Mouse (Mus musculus) olfactory bulb, adult 2 months (tissue): Measurements from ENCODE around the gene Atp5s. TPM values are rescaled to one million over a fixed set of nuclear protein-coding genes. Genes with fewer than 3 reads are reported as not detected.

ENCODE experiments used
- H3K27ac ChIP-seq: fragments of 200-500 bp; 2 replicates; pipeline ENCODE4 v1.5.1; 2012; ENCODE audit warnings: low read depth, low read length; ENCODE audit not compliant: insufficient read depth
- H3K4me1 ChIP-seq: fragments of 200-500 bp; 2 replicates; pipeline ENCODE4 v1.6.1; 2012; ENCODE audit warnings: low read length; ENCODE audit not compliant: control insufficient read depth, insufficient read depth
- H3K4me3 ChIP-seq: fragments of 200-500 bp; 2 replicates; pipeline ENCODE4 v1.5.1; 2012; ENCODE audit warnings: mild to moderate bottlenecking, low read depth, low read length, moderate library complexity; ENCODE audit not compliant: insufficient read depth
- CTCF ChIP-seq: fragments of 200-500 bp; IDR thresholded peaks from 2 replicates; pipeline ENCODE4 v1.5.1; 2012; ENCODE audit warnings: low read depth, mild to moderate bottlenecking, low read length, moderate library complexity; ENCODE audit not compliant: insufficient read depth
- POLR2A ChIP-seq: fragments of 200-500 bp; IDR thresholded peaks from 2 replicates; pipeline ENCODE4 v1.6.1; 2012; ENCODE audit warnings: mild to moderate bottlenecking, low read depth, low read length, moderate library complexity; ENCODE audit not compliant: insufficient read depth
- WGBS: fragments of 180-500 bp; shearing (Covaris S2); methylation state at CpG from one replicate; pipeline ENCODE4 v1.1.7; 2018; 5-methylcytosine and 5-hydroxymethylcytosine counted together
- polyA plus RNA-seq: library from polyadenylated mRNA; stranded (reverse); fragments of >200 nt; gene quantifications from 2 replicates; pipeline ENCODE4 v1.2.4, GENCODE M21; 2012; ENCODE audit warnings: low replicate concordance; ENCODE audit not compliant: missing spikeins, insufficient read depth, insufficient read length

Gene Atp5s
- not detected in 2 replicates for polyA plus RNA-seq

DNA sequence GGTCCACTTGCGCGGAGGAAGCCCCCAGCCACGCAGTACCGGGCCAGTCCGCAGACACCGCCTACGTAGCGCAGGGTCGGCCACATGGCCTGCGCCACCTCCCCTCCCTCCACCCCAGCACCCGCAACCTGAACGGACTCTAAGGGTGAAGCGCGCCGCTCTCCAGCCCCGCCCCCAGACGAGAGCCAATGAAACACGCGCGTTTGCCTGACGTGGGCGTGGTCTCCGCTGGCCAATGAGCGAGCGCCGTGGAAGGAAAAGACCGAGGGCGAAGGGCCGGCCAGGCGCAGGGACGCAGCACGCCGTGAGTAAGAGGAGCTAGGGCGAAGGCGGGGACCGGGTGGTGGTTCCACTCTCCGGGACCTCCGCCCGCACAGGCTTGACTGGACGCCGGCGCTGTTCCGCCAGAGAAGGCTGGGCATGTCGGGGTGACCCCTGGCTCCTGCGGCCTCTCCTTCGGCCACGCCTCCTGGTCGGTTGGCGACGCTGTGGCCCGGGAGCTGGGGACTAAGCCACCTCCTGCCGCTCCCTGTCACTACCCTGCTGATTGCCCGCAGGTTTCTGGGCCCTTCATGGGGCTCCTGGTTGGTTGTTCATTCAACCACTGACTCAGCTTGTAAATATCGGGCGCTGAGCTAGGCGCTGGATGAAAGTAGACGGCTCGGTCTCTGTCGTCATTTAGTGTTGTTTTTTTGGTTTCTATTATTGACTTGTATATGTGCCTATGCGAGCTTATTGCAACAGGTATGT is at the start of gene Atp5s, which contains the start of gene L2hgdh:
Atp5s (plus strand) TSS at position 240 of the 750 bp plus-strand sequence.
L2hgdh (minus strand) TSS at position 163 of the 750 bp plus-strand sequence.
- H3K27ac ChIP-seq, result 0 out of 2 replicates have a peak within 1 kb of the TSS, but pooled peaks have one; percentile 1

DNA sequence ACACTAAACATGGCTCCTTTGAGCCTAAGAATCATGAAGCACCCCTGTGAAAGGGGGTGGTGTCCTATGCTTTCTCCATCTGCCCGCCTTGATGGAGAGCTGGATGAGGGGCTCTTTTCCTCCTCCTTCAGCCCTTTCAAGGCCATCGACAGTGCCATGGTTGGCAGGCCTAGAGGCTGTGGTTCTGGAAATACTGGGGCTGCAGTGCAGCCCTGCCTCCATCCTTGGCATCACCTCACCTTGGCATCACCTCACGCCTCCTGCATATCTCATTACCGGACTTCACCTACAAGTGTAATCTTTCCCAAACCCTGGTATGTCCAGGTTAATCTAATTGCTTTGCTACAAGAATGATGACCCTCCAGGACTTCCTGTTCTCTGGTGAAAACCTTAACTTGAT is 48.6 kb upstream of the Atp5s start:
- WGBS, result 91% methylated on average over 4 of the region's 4 CpGs

More for the DNA sequence above, at the start of gene Atp5s, which contains the start of gene L2hgdh:
- TF ChIP-seq POLR2A, result peak; percentile 79; the same call in 1 of the 2 replicates
- TF ChIP-seq CTCF, result no peak; the same call in 1 of the 2 replicates
- H3K4me1 ChIP-seq, result peaks cover 6% of the 10 kb centered on the region
- peak within 1 kb of the TSS; percentile 82 for H3K4me3 ChIP-seq
- WGBS, result under 1% methylated on average over 60 of the region's 60 CpGs

DNA sequence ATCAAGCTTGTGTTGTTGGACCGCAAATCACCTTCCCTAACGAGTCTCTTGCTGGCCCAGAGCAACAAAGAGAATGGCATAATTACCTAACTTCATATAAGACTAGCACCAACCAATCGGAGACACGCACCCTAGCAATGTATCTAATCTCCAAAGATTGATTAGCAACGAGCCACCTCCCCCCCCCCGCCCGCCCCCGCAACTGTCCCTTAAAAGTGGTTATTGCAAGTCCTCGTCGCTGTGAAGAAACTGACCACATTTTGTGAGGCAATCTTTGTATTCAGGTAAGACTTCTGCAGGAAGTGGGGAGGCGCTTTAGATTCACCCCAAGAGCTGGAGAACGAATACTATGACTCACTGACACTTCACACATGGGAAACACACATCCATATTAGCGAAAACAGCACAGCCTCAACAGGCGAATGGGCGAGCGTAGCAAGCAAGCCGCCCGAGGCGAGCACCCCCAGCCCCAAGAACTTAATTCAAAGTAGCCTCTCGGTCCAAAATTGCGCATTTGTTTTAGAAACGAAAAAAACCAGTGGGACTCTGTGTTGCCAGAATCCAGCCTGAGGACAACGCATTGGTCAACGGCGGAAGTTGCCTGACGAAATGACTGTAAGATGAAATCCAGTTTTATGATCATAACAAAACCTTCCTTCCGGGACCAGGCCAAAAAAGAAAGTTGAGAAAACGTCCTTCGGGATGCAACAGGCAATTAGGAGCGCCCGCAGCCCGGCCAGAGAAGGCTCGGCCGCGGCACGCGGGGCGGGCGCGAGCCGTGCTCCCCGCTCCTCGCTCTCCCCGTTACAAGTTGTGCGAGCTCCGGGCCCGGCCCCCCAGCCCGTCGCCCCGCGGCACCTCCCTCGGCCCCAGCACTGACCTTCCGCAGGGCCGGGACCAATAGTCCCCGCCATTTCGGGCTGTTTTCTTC is 43.9 kb upstream of the Atp5s start:
- WGBS, result 1% methylated on average over 56 of the region's 56 CpGs
- Histone ChIP-seq H3K4me1 (peaks cover 7% of the 10 kb centered on the region), H3K27ac (peak overlapping the region; percentile 58), H3K4me3 (peak overlapping the region; percentile 85)
- TF ChIP-seq POLR2A (no peak), CTCF (no peak)

More for the DNA sequence above, 48.6 kb upstream of the Atp5s start:
- Histone ChIP-seq H3K4me1 (peaks cover 3% of the 10 kb centered on the region), H3K4me3 (no peak overlapping the region), H3K27ac (no peak overlapping the region)
- TF ChIP-seq POLR2A (no peak), CTCF (no peak)

DNA sequence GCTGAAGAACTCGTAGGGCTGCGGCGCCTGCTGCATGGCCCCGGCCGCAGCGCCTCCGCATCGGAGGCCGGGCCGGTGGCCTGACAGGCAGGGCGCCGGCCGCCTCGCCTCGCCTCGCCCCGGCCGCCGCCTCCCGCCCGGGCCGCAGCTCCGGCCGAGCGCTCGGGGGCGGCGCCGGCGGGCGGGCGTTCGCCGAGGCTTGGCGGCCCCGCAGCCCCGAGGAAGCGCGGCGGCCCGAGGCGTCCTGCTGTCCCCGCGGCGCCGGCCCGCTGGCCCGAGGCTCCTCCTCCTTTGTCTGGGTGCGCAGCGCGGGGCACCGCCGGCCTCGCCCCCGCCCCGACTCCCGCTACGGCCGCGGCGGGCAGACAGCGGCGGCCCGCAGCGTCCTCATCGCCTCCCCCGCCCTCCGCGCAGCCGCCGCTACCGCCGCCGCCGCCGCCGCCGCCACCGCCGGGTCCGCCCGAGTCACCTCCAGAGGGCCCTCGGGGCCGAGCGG is 43.1 kb upstream of the Atp5s start, which contains the start of gene Sos2:
Sos2 (minus strand) TSS at position 287 of the 496 bp plus-strand sequence.
- H3K4me1 ChIP-seq, result peaks cover 7% of the 10 kb centered on the region
- peak within 1 kb of the TSS; percentile 58 for H3K27ac ChIP-seq
- TF ChIP-seq CTCF (no peak), POLR2A (no peak)
- peak within 1 kb of the TSS; percentile 85 for H3K4me3 ChIP-seq
- WGBS, result 9% methylated on average over 80 of the region's 85 CpGs

DNA sequence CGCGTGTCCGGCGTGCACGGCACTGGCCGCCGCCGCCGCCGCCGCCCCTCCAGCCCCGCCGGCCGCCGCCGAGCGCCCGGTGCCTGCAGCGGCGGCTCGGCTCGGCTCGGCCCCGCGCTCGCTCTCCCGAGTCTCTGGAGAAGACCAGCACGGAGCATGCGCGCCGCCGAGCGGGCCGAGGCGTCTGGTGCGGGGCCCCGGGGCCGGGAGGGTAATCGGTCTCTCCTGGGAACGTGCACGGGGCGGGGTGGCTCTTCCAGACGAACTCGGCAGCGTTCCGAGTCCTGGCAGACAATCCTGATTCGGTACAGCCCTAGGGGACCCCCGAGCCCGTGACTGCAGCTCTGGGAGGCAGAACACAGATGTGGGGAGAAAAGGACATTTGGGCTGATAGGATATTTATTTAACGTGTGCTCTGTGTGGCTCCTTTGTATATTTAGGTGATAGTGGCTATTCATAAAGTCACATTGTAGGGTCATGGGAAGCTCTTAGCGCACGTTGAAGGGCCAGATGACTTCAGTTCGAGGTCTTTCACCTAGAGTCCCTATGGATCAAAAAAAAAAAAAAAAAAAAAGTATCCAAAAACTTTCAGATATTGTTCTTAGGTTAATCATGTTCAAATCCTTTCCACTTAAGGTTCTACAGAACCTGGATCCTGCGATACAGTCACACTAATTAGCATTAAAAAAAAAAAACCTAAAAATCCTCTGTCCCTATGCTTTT is 42.5 kb upstream of the Atp5s start:
- Histone ChIP-seq H3K4me1 (peaks cover 7% of the 10 kb centered on the region), H3K27ac (peak overlapping the region; percentile 47), H3K4me3 (peak overlapping the region; percentile 85)
- no peak for TF ChIP-seq CTCF
- TF ChIP-seq POLR2A, result no peak; the same call in 1 of the 2 replicates
- WGBS, result 5% methylated on average over 54 of the region's 54 CpGs

DNA sequence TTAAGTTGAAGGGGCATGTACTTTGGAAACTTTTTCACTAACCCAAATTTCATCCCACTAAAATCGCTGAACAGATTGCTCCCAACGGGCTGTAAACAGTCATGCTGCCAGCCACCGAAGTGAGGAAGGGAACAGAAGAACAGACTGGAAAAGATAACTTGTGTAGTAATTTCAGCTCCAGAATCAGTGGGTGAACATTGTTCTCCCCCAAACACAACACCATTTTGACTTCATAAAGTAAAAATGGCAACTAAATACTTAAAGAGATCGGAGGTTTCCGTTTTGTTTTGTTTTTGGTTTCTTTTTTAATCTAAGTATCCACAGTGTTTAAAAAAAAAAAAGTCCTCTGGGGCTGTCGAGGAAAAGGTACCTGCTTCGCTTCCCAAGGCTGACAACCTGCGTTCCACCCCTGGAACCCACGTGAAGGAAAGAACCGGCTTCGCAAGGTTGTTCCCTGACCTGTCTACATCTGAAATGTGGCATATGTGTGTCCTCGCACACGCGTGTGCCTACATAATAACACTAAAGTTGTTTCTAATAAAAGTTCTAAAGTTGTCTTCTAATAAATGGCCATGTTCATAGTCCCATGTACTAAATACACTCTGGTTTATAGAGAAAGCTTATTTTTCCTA is 41.8 kb upstream of the Atp5s start:
- TF ChIP-seq CTCF (no peak), POLR2A (no peak)

DNA sequence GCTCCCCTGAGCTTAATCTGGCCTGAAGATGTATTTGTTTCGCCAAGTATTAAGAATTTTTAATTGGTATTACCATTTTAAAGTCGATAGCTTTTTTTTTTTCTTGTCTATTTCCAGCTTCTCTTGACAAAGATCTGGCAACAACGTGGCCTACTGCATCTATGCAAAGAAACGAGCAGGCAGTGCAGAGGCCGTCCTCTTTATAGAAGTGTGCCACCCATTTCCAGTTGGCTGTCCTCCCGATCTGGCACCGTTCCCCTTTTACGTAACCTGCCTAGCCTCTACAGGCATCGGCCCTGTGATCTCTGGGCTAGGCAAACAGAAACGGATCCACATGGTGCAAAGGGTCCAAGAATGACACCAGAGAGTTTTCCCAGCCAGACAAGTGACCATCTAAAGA is 41.2 kb upstream of the Atp5s start:
- Histone ChIP-seq H3K4me1 (peaks cover 4% of the 10 kb centered on the region), H3K4me3 (no peak overlapping the region), H3K27ac (peak overlapping the region; percentile 57; the same call in 1 of the 2 replicates)
- TF ChIP-seq CTCF (no peak), POLR2A (no peak)
- 23% methylated on average over 10 of the region's 10 CpGs for WGBS

More for the DNA sequence above, 41.8 kb upstream of the Atp5s start:
- WGBS, result 48% methylated on average over 14 of the region's 14 CpGs
- Histone ChIP-seq H3K4me3 (no peak overlapping the region), H3K27ac (no peak overlapping the region), H3K4me1 (peaks cover 7% of the 10 kb centered on the region)

DNA sequence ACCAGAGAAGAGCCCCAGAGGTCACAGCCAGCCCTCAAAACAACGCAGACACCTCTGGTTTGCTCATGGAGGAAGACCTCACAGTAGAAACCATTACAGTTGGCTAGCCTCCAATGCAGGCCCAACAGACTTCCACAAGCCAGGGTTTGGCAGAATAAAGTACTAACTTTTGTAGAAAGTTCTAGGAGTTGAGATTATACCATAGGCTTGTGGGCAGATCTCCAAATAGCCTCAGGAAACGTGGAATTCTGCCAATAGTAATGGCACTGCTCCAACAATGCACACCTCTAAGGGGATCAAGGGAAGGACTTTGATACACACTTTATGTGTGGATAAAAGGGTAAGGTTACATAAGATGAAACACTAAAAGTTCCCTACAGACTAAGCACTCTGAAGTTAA is 36.4 kb upstream of the Atp5s start:
- 39% methylated on average over 2 of the region's 2 CpGs for WGBS
- H3K27ac ChIP-seq, result no peak overlapping the region
- no peak overlapping the region for H3K4me3 ChIP-seq
- TF ChIP-seq POLR2A (no peak), CTCF (no peak)
- H3K4me1 ChIP-seq, result peaks cover 2% of the 10 kb centered on the region

DNA sequence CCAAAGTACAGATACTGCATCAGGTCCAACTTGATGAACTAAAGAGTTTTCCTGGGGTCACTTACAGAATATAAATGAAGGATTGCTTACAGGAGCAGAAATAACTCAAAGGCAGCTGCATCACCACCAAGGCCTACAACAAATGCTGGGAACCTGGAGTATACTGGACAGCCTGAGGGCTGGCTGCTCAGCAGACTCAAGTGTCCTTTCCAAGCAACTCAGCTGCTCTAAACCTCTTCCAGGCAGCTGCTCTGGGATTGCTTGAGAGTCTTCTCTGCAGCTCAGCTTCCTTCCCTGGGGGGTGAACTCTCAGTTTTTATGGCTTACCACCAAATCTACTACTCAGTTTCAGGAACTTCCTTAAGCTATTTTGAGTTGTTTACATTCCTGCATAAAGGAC is 35.7 kb upstream of the Atp5s start:
- H3K27ac ChIP-seq, result no peak overlapping the region
- H3K4me3 ChIP-seq, result no peak overlapping the region
- no peaks in the 10 kb centered on the region for H3K4me1 ChIP-seq
- TF ChIP-seq POLR2A (no peak), CTCF (no peak)
